Comparison of ENCODE assay signal across 10 mouse cellular contexts in genomic region chr16:77237631-77238357, GRCm38 (mm10).
DNase-seq lines count a peak whose midpoint lies in the region; ATAC-seq and TF ChIP-seq lines count a peak whose summit lies in the region.
"Had no signal": no experiment of that assay in that cellular context is flagged by ENCODE, and none has a peak within 500 bp of the region (broad histone marks: within the 10 kb centered on the region; RNA-seq: fewer than 3 reads in every experiment).

No protein-coding gene starts in this region.

- H3K36me3 ChIP-seq in hindbrain, embryonic 15.5 days: no peaks in the 10 kb centered on the region
- no peaks in the 10 kb centered on the region for H3K36me3 ChIP-seq in neural tube, embryonic 15.5 days
- H3K36me3 ChIP-seq in intestine, embryonic 15.5 days: no peaks in the 10 kb centered on the region

- no peak for TF ChIP-seq POLR2A in embryonic fibroblast, embryonic 13.5 days (IDR thresholded peaks at IDR 0.05; ENCODE audit: low read depth, low read length)

- no peak overlapping the region for H3K4me3 ChIP-seq in embryonic fibroblast, embryonic 13.5 days (ENCODE audit: insufficient read depth, low read length)
- H3K4me3 ChIP-seq in hindbrain, embryonic 15.5 days: peak overlapping the region; percentile 38
- H3K4me3 ChIP-seq in neural tube, embryonic 15.5 days (replicated peaks): peak overlapping the region; percentile 40
- no peak overlapping the region for H3K4me3 ChIP-seq in intestine, embryonic 15.5 days (replicated peaks)

- 20% methylated on average over 7 of the region's 7 CpGs for WGBS in hindbrain, embryonic 15.5 days
- 15% methylated on average over 7 of the region's 7 CpGs for WGBS in neural tube, embryonic 15.5 days
- 65% methylated on average over 7 of the region's 7 CpGs for WGBS in intestine, embryonic 15.5 days

- H3K9me3 ChIP-seq in hindbrain, embryonic 15.5 days: no peaks in the 10 kb centered on the region
- no peaks in the 10 kb centered on the region for H3K9me3 ChIP-seq in neural tube, embryonic 15.5 days (replicated peaks)
- H3K9me3 ChIP-seq in intestine, embryonic 15.5 days: no peaks in the 10 kb centered on the region

- peaks cover 3% of the 10 kb centered on the region; the same call in 1 of the 2 replicates for H3K4me1 ChIP-seq in embryonic fibroblast, embryonic 13.5 days (ENCODE audit: control insufficient read depth, insufficient read depth, low read length)
- H3K4me1 ChIP-seq in hindbrain, embryonic 15.5 days (replicated peaks): peaks cover 8% of the 10 kb centered on the region; the same call in 1 of the 2 replicates
- H3K4me1 ChIP-seq in neural tube, embryonic 15.5 days: peaks cover 11% of the 10 kb centered on the region
- H3K4me1 ChIP-seq in intestine, embryonic 15.5 days (replicated peaks): 0 out of 2 replicates have a peak, but pooled peaks cover 3% of the 10 kb centered on the region

- peak overlapping the region; percentile 18; the same call in 1 of the 2 replicates for H3K27ac ChIP-seq in embryonic fibroblast, embryonic 13.5 days (ENCODE audit: insufficient read depth, low read length)
- peak overlapping the region; percentile 95 for H3K27ac ChIP-seq in hindbrain, embryonic 15.5 days (replicated peaks)
- peak overlapping the region; percentile 94 for H3K27ac ChIP-seq in neural tube, embryonic 15.5 days (replicated peaks)
- H3K27ac ChIP-seq in intestine, embryonic 15.5 days: no peak overlapping the region

- no peaks in the 10 kb centered on the region for H3K27me3 ChIP-seq in hindbrain, embryonic 15.5 days
- no peaks in the 10 kb centered on the region for H3K27me3 ChIP-seq in neural tube, embryonic 15.5 days (replicated peaks)
- no peaks in the 10 kb centered on the region for H3K27me3 ChIP-seq in intestine, embryonic 15.5 days (replicated peaks)

- DNase-seq in layer of hippocampus, adult 11-12 months (ENCODE audit: low spot score): peak; percentile 23
- DNase-seq in layer of hippocampus, adult 9-10 months (ENCODE audit: low spot score): no peak
- no peak for DNase-seq in urinary bladder, adult 2 months (ENCODE audit: low spot score)
- no peak for DNase-seq in spleen, postnatal 4 days (ENCODE audit: low spot score in 2 of 2)

- no peak for TF ChIP-seq CTCF in embryonic fibroblast, embryonic 13.5 days (IDR thresholded peaks at IDR 0.05; ENCODE audit: borderline replicate concordance, insufficient read depth, low read length)

- peak overlapping the region; percentile 50 for H3K9ac ChIP-seq in hindbrain, embryonic 15.5 days
- peak overlapping the region; percentile 61 for H3K9ac ChIP-seq in neural tube, embryonic 15.5 days (replicated peaks)
- H3K9ac ChIP-seq in intestine, embryonic 15.5 days: no peak overlapping the region

- H3K4me2 ChIP-seq in hindbrain, embryonic 15.5 days: peak overlapping the region; percentile 52
- H3K4me2 ChIP-seq in neural tube, embryonic 15.5 days: peak overlapping the region; percentile 63
- no peak overlapping the region for H3K4me2 ChIP-seq in intestine, embryonic 15.5 days (replicated peaks)
- H3K4me2 ChIP-seq: liver, embryonic 11.5 days had no signal

- no peak for ATAC-seq in hindbrain, embryonic 15.5 days (ENCODE audit: low FRiP score, low read depth)
- ATAC-seq in neural tube, embryonic 15.5 days (ENCODE audit: low FRiP score): no peak
- no peak for ATAC-seq in intestine, embryonic 15.5 days
- ATAC-seq: Patski had no signal

Comparison
In these comparisons a context has a peak if more than half of its experiments do, and no peak if none do; other contexts are left out.
1. H3K4me3 ChIP-seq: peak in hindbrain, embryonic 15.5 days (single experiment) and neural tube, embryonic 15.5 days (single experiment); none in embryonic fibroblast, embryonic 13.5 days (single experiment) and intestine, embryonic 15.5 days (single experiment).